Mouse (Mus musculus) lung, postnatal 4 days (tissue): ENCODE data around the gene Cd244a.

Experiments used
- DNase-seq, 2 experiments: peaks; one replicate each; pipeline ENCODE4 v3.0.0; 2021

Gene Cd244a

GRCm38 (mm10) chr1:171584584-171584983 lies 25.6 kb downstream of the Cd244a start:
- no peak for DNase-seq

DNA sequence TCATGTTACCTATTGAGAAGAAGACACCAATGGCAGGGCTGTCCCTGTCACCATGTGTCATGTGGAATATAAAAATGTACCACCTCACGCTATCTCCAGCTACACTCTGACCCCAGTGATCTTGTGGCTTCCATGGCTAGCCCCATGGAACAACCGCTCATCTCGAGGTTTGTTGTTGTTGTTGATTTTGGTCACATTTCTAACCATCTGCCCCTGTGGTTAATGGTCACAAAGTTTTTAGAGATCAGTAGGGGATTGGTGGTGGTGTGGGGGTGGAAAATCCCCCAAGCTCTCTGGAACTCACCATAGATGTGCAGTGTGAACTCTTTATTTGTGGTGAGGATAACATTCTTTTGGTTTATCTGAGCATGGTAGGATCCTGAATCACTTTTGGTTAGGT lies 45.7 kb downstream of the Cd244a start:
- no peak for DNase-seq

- no peak for DNase-seq
Measured at GRCm38 (mm10) chr1:171606656-171607055, 47.7 kb downstream of the Cd244a start.

DNA sequence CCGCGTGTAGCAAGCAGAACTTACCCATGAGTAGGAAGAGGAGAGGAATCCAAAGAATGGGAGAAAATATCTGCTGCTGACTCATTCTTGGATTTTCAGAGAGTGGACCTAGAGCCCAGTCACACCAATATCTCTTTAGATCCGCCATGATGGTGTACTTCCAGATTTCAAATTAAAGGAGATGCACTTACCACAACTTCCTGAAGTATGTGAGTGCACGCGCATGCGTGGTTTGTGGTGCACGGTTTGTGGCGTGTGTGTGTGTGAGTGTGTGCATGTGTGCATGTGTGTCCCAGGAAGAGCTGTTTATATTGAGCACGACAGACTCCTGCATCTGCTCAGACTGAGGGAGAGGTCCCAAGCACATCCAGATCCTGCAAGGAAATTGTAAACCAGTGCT lies 48.2 kb downstream of the Cd244a start, which contains the start of gene Ly9:
Ly9 (minus strand) TSS at position 235 of the 400 bp plus-strand sequence.
- peak; percentile 32 to 33 for DNase-seq

DNA sequence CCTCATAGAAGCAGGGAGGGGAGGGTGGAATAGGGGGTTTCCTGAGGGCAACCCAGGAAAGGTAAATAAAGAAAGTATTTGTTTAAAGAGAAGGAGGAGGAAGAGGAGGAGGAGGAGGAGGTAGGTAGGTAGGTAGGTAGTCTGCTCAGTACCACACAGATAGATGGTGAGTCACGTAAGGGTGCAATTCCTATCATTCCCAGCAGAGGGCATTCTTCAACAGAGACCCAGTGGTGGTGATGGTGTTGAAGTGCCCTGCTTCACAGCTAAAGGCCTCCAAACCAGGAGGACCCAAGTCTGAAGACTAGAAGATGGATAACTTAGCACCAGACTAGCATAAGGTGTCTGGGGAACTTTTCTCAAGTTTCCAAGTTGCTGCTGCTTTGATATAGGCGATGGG lies 51.0 kb downstream of the Cd244a start:
- peak in 1 of 2 experiments; percentile 36 for DNase-seq

GRCm38 (mm10) chr1:171610781-171611180 lies 51.8 kb downstream of the Cd244a start:
- peak in 1 of 2 experiments; percentile 20 for DNase-seq

- DNase-seq: no peak
Measured at GRCm38 (mm10) chr1:171613962-171614361, 55.0 kb downstream of the Cd244a start.

DNA sequence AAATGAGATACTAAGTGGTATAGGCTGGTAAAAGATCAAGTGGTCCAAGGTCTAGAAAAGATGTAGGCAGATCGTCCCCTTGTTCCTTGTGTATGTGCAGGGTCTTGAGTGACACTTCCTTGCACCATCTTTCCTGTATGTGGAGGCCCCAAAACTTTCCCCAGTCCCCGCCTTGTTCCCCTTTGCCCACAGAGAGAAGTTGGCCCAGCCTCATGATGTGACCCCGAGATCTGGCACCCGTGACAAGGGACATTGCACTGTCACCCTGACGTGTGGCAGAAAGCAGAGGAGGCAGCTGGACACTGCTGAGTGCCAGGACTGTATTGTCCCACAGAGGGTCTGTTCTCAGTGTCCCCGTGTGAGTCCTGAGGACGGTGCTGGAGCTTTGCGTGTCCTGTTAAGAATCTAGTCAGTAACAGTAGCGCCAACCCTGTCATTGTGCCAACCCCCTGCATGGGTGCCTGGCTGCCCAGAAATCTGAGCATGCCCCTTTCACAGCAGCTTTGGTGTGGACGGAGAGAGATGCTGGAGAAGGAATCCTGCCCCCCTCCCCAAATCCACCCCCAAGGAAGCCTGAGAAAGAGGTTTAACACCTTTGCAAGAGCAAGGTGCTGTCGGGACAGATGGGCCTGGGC lies 58.0 kb downstream of the Cd244a start:
- peak; percentile 37 to 53 for DNase-seq

DNA sequence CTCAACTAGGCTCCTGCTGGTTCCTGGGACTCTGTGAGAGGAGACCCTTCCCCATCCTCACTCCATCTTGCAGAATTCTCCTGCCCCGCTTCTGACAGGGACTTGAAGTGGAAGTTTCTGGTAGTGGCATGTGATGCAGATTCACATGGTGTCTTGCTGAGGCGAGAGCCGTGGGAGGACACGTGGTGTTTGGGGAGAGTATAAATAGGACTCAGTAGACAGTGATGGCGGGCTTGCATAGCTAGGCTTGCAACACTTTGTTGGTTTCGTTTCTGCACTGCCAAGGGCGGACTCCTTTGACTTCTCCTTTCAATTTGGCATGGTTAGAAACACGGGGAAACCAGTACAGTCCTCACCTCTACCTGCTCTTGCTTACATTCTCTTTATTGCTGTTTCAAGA lies 60.0 kb downstream of the Cd244a start:
- DNase-seq: peak; percentile 56 to 58

GRCm38 (mm10) chr1:171619645-171620044 lies 60.7 kb downstream of the Cd244a start:
- no peak for DNase-seq

- no peak for DNase-seq
Measured at GRCm38 (mm10) chr1:171620091-171620490, 61.1 kb downstream of the Cd244a start.

GRCm38 (mm10) chr1:171627801-171628200 lies 68.8 kb downstream of the Cd244a start:
- no peak for DNase-seq

- no peak for DNase-seq
Measured at GRCm38 (mm10) chr1:171629168-171629567, 70.2 kb downstream of the Cd244a start.

DNA sequence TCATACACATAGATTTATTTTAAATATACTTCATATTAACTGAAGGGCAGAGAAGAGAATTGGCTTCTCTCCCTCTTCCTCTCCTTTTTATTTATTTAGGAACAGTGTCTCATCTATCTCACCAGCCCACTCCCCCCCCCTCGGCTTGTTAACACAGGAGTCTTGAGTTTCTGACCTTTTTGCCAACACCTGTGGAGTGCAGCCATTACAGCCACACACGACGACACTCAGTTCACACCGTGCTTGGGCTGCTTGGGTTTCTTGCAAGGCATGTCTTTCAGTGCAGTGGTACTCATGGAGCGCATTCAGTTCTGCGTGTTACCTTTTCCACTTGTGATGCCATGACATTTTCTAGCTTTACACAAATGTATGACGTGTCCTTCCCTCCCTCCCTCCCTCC lies 71.0 kb downstream of the Cd244a start:
- no peak for DNase-seq

- no peak for DNase-seq
Measured at GRCm38 (mm10) chr1:171630912-171631311, 71.9 kb downstream of the Cd244a start.

- no peak for DNase-seq
Measured at GRCm38 (mm10) chr1:171631447-171631846, 72.5 kb downstream of the Cd244a start.

DNA sequence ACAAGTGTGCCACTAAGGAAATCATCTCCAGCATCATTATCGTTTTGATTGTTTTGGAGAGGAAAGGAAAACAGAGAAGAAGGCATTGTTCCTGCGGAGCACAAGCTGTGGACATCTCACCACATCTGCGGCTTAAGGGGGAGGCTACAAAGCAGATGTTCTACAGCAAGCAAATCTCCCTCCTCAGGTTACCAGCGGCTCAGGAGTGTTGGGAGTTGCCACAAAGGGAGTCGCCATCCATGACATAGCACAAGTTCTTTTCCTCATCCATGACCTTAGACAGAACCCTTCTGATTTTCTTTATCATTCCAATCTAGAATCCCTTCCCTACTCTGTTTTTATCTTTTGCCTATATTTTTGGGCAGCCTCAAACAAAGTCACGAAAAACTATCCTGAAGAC lies 76.7 kb downstream of the Cd244a start:
- no peak for DNase-seq

GRCm38 (mm10) chr1:171637101-171637500 lies 78.1 kb downstream of the Cd244a start:
- no peak for DNase-seq

DNA sequence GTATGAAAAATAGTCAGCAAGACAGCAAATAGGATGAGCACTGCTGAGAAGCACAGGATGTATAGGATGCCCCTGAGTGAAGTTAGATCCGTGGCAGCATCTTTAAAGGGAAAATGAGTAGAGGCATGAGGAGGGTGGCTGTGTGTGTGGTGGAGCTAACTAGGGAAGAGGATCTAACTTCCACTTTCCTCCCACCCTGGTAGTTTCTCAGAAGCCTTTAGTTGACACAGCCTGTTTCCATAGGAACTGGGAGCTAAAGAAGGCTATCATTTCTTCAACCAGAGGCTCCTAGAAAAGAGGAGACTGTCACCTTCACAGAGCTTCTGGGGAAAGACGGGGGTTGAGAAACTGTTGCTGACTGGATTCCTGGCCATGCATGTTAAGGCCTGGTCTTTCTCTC lies 79.7 kb downstream of the Cd244a start:
- DNase-seq: no peak

DNA sequence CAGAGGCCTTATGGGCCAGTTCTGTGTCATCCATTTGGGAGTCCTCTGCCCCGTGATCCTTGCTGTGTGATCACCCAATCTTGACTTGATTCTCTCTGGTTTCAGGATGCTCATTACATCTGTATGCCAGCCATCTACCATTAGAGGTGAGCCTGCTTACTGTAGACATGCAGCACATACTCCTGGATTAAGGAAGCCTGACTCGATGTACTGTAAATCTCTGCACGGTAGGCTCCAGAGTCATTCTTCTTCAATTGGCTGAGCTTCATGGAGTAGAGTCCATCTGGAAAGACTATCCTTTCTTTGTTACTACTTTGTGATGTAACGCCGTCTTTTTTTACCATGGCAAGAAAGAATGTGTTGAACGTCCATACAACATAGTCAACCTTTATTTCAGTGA lies 81.8 kb downstream of the Cd244a start:
- DNase-seq: no peak

DNA sequence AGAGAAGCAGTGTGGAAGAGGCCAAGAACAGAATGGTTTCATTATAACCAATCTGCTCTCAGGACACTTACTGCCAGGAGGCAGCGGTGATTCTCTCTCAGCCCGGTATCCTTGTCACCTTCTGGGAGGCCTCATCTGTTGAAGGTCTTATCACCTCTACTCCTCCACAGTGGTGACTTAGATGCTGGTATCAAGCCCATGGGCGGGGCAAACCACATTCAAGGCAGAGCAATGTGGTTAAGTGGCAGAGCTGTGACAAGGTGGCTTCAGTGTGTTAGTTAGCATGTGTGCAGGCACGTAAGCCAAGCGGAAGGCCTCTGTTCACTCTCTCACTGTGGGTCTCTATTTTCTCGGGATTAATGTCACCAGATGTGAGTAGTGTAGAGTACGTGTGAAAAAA lies 84.6 kb downstream of the Cd244a start:
- no peak for DNase-seq

GRCm38 (mm10) chr1:171646429-171646940 lies 87.5 kb downstream of the Cd244a start:
- DNase-seq: no peak

DNA sequence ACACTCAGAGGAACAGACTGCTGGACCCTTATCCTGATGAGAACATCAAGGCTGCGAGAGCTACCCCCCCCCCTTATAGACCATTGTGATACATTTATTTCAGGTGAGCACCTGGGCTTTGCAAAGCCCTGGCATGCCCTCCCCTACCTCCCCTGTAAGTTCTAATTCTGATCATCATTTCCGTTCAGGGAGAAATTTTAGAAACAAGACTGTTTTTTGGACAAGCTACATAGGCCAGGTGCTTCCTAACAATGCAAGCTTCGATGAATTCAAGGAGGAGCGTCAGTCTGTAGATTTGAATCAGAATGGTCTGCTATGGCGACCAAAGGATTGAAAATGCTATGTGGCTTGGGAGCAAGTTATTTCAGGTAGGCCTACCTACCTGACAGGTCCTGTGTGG lies 88.7 kb downstream of the Cd244a start:
- no peak for DNase-seq

- DNase-seq: no peak
Measured at GRCm38 (mm10) chr1:171648840-171649239, 89.8 kb downstream of the Cd244a start.

GRCm38 (mm10) chr1:171652734-171653133 lies 93.7 kb downstream of the Cd244a start, which contains the start of gene Slamf7:
Gene Slamf7, minus strand, starts transcription at chr1:171653035.
- no peak for DNase-seq
